Mouse (Mus musculus): Measurements from ENCODE around the gene Maml1.

- TF ChIP-seq POLR2A (IDR thresholded peaks at IDR 0.05; ENCODE audit: low read depth, low read length) (no peak), CTCF (conservative IDR thresholded peaks at IDR 0.05; ENCODE audit: insufficient read depth, insufficient read length, low read depth, low read length) (no peak)
Observed at GRCm38 (mm10) chr11:50212060-50212739, 79.9 kb downstream of the Maml1 start.
